Mouse (Mus musculus) neural tube, embryonic 13.5 days (tissue): ENCODE measurements around the gene Irf3. TPM values are rescaled to one million over a fixed set of nuclear protein-coding genes. Genes with fewer than 3 reads are reported as not detected.
A peak's percentile ranks its signal among the peaks of the same experiment; 100 is the strongest.
"Not testable (repeated sequence)": the region's sequence is repeated elsewhere in the genome, so short reads cannot be mapped to it uniquely, and the experiment has no call there.

Experiments
- ATAC-seq: fragments of 200-750 bp; cut with Nextera tagmentation; 2 replicates; pipeline ENCODE4 v1.8.0; 2017; ENCODE audit warnings: low read depth, mild to moderate bottlenecking, moderate TSS enrichment, moderate library complexity
- H3K27ac ChIP-seq: fragments of 300-500 bp; sonication (generic); replicated peaks from 2 replicates; pipeline ENCODE4 v1.5.1; 2015; ENCODE audit warnings: moderate library complexity, mild to moderate bottlenecking, inconsistent platforms
- H3K27me3 ChIP-seq: fragments of 300-500 bp; sonication (generic); 2 replicates; pipeline ENCODE4 v1.6.1; 2015; ENCODE audit warnings: mild to moderate bottlenecking, inconsistent platforms
- H3K36me3 ChIP-seq: fragments of 300-500 bp; sonication (generic); 2 replicates; pipeline ENCODE4 v1.6.1; 2015; ENCODE audit warnings: mild to moderate bottlenecking, inconsistent platforms
- H3K4me1 ChIP-seq: fragments of 300-500 bp; sonication (generic); replicated peaks from 2 replicates; pipeline ENCODE4 v1.6.1; 2015; ENCODE audit warnings: inconsistent platforms
- H3K4me2 ChIP-seq: fragments of 300-500 bp; sonication (generic); 2 replicates; pipeline ENCODE4 v1.6.1; 2015; ENCODE audit warnings: inconsistent platforms, mild to moderate bottlenecking, moderate library complexity
- H3K4me3 ChIP-seq: fragments of 300-500 bp; sonication (generic); 2 replicates; pipeline ENCODE4 v1.5.1; 2015; ENCODE audit warnings: mild to moderate bottlenecking, inconsistent platforms
- H3K9ac ChIP-seq: fragments of 300-500 bp; sonication (generic); 2 replicates; pipeline ENCODE4 v1.6.1; 2015; ENCODE audit warnings: moderate library complexity, mild to moderate bottlenecking, inconsistent platforms
- H3K9me3 ChIP-seq: fragments of 300-500 bp; sonication (generic); 2 replicates; pipeline ENCODE4 v1.6.1; 2016; ENCODE audit warnings: inconsistent platforms
- WGBS: fragments of 180-500 bp; shearing (Covaris S2); methylation state at CpG from one replicate; pipeline ENCODE4 v1.1.7; 2015; 5-methylcytosine and 5-hydroxymethylcytosine counted together
- polyA plus RNA-seq: library from polyadenylated mRNA; unstranded; fragments of >200 nt; fragmentation: Nextera tagmentation; extraction: Ambion mirVana; gene quantifications from 2 replicates; pipeline ENCODE4 v1.2.1, GENCODE M21; 2015

Gene Irf3
- polyA plus RNA-seq, 1 experiment from 2014 or later, result 67.3 TPM

DNA sequence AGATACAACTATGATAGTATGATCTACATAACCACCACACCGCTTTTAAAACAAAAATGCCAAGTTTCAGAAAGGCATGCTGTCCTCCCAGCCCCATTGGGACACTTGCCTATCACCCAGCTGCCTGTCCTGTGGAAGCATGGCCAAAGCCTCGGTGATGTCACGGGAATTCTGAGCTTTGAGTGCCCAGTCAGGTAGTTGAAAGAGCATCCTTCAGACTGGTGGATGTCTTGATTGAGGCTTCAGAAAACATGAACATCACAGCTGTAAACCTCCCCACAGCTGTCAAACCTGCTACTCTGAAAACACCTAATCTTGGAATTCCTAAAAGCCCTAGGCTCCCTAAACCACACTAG, 16.6 kb downstream of the Irf3 start:
- Histone ChIP-seq H3K4me3 (no peak overlapping the region), H3K9ac (no peak overlapping the region), H3K4me1 (peaks cover 50% of the 10 kb centered on the region), H3K27ac (no peak overlapping the region), H3K9me3 (no peaks in the 10 kb centered on the region), H3K36me3 (peaks cover 44% of the 10 kb centered on the region), H3K4me2 (peak overlapping the region; percentile 77; the same call in 1 of the 2 replicates), H3K27me3 (no peaks in the 10 kb centered on the region)
- WGBS, result 96% methylated on average over 3 of the region's 3 CpGs
- ATAC-seq, result no peak

DNA sequence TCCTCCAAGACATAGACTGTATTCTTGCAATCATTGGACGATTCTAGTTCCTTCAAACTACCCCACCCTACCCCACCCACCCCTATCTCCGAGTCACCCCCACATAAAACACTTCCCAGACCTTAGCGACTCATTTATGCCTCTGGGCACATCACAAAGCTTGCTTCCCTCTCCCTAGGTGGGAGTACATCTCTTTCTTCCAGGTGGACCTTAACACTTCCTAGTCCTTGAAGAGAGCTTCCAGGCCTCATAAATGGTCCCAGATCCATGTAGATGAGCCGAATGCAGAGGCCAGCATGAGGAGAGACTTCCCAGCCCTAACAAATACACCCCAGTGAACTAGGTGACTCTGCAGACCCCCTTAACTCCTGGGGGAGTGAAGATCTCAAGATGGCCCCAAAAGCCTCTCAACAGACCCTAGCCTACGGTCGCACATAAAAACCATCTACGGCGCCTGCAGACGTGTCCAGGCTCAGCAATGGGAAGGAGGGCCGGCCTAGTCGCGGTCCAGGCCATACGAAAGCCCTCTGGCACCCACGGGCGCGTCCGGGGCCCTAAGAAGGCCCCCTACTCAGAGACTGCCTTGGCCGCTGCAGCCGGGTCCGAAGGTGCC, 18.0 kb downstream of the Irf3 start:
- peak overlapping the region; percentile 80 for H3K4me3 ChIP-seq
- H3K27me3 ChIP-seq, result no peaks in the 10 kb centered on the region
- no peak for ATAC-seq
- 3% methylated on average over 20 of the region's 20 CpGs for WGBS
- H3K9me3 ChIP-seq, result no peaks in the 10 kb centered on the region
- peak overlapping the region; percentile 83 for H3K27ac ChIP-seq
- peaks cover 51% of the 10 kb centered on the region for H3K4me1 ChIP-seq
- peaks cover 31% of the 10 kb centered on the region for H3K36me3 ChIP-seq
- peak overlapping the region; percentile 77 for H3K4me2 ChIP-seq
- peak overlapping the region; percentile 87 for H3K9ac ChIP-seq

DNA sequence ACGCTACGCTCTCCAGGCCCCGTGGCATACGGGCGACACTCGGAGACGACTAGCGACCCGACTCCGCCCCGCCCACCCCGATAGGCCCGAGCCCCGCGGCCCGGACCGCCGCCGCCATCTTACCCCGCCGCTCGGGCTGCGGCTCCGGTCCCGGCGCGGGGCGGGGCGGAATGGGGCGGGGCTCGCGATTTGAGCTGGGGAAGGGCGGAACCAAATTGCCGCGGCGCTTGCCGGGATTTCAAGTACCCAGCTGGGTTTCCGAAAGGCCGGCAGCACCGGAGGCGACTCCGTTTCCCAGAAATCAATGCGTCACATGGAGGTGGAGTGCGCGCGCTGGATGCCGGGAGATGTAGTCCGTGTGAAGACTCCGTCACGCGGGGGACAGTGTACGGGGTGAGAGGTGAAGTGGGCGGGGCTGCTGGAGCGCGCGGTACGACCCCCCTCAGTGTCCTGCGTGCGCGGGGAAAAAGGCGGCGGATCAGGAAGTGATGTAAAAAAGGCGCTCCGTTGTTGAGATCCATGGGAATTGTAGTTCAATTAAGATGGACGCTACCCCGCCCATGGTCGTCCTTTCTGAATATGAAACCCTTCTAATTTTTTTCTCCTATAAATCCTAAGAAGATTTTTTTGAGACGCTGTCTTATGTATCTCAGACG, 18.6 kb downstream of the Irf3 start, which contains the start of gene Scaf1:
Gene Scaf1 (minus strand): TSS at position 407 of the 656 bp plus-strand sequence.
- peak within 1 kb of the TSS; percentile 87 for H3K9ac ChIP-seq
- ATAC-seq, result peak; percentile 94
- peaks cover 25% of the 10 kb centered on the region for H3K36me3 ChIP-seq
- peak within 1 kb of the TSS; percentile 90 for H3K27ac ChIP-seq
- under 1% methylated on average over 67 of the region's 69 CpGs for WGBS
- peaks cover 51% of the 10 kb centered on the region for H3K4me1 ChIP-seq
- H3K9me3 ChIP-seq, result no peaks in the 10 kb centered on the region
- no peaks in the 10 kb centered on the region for H3K27me3 ChIP-seq
- H3K4me3 ChIP-seq, result peak within 1 kb of the TSS; percentile 80
- peak within 1 kb of the TSS; percentile 78 for H3K4me2 ChIP-seq

DNA sequence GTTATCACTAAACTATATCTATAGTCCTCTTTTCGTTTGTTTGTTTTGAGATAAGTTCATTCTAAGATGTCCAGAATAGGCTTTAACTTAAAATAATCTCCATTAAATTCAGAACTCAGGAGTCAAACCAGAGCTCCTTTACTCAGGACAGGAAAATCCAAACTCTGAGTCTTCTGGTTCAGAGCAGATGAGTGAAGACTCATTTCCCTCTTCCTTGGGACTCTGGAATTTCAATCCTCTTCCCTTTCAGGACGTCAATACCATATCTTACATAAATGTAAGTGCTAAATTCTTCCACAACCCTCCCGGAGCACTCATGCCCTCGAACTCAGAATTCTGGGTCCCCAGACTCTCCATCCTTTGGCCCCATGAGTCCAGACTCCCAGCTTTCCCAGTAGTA, 19.3 kb downstream of the Irf3 start:
- Histone ChIP-seq H3K27me3 (no peaks in the 10 kb centered on the region), H3K9ac (peak overlapping the region; percentile 60), H3K4me3 (peak overlapping the region; percentile 80), H3K27ac (peak overlapping the region; percentile 90), H3K36me3 (peaks cover 19% of the 10 kb centered on the region), H3K4me1 (peaks cover 51% of the 10 kb centered on the region), H3K9me3 (no peaks in the 10 kb centered on the region), H3K4me2 (peak overlapping the region; percentile 78)
- 4% methylated on average over 4 of the region's 4 CpGs for WGBS
- no peak for ATAC-seq

DNA sequence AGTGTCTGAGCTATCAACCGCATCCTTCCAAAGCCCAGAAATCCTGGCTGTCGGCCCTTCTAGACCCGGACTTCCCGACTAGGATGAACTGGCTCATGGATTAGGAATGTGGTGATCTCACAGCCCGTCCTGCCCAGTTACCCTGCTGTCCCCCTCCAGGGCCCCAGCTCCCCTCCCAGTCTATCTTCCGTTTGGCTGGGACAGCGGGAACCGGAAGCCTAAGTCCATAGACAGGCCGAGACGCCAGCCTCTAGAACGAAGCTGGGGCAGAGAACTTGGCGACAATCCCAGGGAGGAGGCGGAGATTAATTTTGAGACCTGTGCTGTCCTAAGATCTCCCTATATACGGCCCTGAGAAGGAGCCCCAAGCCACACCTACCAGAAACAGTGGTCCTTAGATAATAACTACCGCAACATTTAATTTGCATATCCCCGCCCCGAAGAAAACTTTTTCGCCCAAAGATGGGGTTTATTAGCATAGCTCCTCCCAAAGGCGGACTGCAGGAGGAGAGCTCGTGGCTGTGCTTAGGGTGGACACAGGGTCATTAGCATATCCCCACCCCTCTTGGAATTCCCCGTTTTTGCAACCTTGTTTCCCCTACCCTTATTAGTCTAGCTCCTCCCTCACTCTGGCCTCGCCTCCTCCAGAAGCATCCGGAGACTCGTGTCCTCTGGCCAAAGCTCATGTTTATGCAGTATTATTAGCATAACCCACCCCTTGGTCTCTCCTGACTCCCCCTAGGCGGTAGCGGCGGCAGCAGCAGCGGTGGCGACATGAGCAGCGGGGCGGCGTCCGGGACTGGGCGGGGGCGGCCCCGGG, 20.0 kb downstream of the Irf3 start, which contains the start of gene Rras:
Gene Rras (plus strand): TSS at position 720 of the 820 bp plus-strand sequence.
- H3K27ac ChIP-seq, result peak within 1 kb of the TSS; percentile 90
- under 1% methylated on average over 36 of the region's 36 CpGs for WGBS
- peaks cover 12% of the 10 kb centered on the region for H3K36me3 ChIP-seq
- peak within 1 kb of the TSS; percentile 80 for H3K4me3 ChIP-seq
- H3K4me2 ChIP-seq, result peak within 1 kb of the TSS; percentile 78
- no peaks in the 10 kb centered on the region for H3K27me3 ChIP-seq
- ATAC-seq, result peak; percentile 79
- no peaks in the 10 kb centered on the region for H3K9me3 ChIP-seq
- peak within 1 kb of the TSS; percentile 73 for H3K9ac ChIP-seq
- peaks cover 51% of the 10 kb centered on the region for H3K4me1 ChIP-seq

DNA sequence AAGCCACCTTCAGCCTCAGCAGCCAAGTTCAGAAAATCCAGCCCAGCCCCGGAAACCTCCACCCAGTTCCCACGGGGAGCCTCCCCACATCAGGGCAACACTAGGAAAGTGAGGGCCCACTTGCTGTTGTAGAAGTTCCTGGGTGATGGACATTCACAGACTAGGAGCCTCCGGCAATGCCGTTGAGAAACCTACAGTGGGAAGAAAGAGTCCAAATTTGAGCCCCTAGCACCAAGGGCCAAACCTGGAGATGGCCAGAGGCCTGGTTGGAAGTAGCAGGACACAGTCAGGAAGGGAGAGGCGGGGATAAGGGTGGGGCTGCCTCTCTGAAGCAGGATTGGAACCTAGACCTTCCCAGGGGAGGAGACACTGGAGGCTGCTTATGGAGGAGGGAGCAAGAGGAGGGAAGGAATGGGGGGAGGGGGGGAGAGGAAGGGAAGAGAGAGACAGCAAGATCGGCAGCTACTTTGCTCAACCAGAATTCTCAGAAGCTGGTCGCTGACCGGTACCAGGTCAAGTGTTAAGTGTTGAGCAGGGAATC, 21.7 kb downstream of the Irf3 start:
- H3K4me2 ChIP-seq, result peak overlapping the region; percentile 78
- no peak overlapping the region for H3K27ac ChIP-seq
- ATAC-seq, result no peak
- H3K9ac ChIP-seq, result 0 out of 2 replicates have a peak overlapping the region, but pooled peaks have one; percentile 73
- no peak overlapping the region; the same call in 1 of the 2 replicates for H3K4me3 ChIP-seq
- H3K27me3 ChIP-seq, result no peaks in the 10 kb centered on the region
- H3K4me1 ChIP-seq, result peaks cover 38% of the 10 kb centered on the region
- no peaks in the 10 kb centered on the region for H3K9me3 ChIP-seq
- no peaks in the 10 kb centered on the region for H3K36me3 ChIP-seq
- WGBS, result 43% methylated on average over 8 of the region's 8 CpGs

DNA sequence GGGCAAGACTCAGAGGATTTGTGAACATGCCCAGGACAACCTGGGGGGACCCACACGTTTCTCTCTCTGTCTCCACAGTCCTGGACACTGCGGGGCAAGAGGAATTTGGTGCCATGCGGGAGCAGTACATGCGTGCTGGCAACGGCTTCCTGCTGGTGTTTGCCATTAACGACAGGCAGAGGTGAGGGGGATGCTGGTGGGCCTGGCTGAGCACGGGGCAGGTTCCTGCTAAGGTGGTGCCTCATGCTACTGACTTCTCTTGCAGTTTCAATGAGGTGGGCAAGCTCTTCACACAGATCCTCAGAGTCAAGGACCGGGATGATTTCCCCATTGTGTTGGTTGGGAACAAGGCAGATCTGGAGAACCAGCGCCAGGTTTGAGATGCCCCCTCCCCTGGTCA, 22.8 kb downstream of the Irf3 start:
- Histone ChIP-seq H3K27ac (no peak overlapping the region), H3K36me3 (no peaks in the 10 kb centered on the region), H3K4me2 (no peak overlapping the region), H3K4me3 (no peak overlapping the region), H3K4me1 (peaks cover 28% of the 10 kb centered on the region), H3K27me3 (no peaks in the 10 kb centered on the region), H3K9ac (no peak overlapping the region), H3K9me3 (no peaks in the 10 kb centered on the region)
- no peak for ATAC-seq
- 82% methylated on average over 9 of the region's 9 CpGs for WGBS

DNA sequence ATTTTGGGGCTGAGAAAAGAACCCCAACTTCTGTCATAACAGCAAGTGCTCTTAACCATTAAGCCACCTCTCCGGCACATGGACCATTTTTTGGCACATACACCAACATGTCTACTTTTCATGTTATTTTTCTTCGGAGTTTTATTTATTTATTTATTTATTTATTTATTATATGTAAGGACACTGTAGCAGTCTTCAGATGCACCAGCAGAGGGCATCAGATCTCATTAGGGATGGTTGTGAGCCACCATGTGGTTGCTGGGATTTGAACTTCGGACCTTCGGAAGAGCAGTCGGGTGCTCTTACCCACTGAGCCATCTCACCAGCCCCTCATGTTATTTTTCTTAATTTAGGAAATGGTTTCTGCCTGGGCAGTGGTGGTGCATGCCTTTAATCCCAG, 26.3 kb downstream of the Irf3 start:
- not testable (repeated sequence) for H3K27me3 ChIP-seq, ATAC-seq, H3K4me2 ChIP-seq, H3K27ac ChIP-seq, H3K4me3 ChIP-seq, H3K9me3 ChIP-seq, H3K9ac ChIP-seq
- peaks cover 22% of the 10 kb centered on the region for H3K36me3 ChIP-seq
- 74% methylated on average over 5 of the region's 5 CpGs for WGBS
- peaks cover 20% of the 10 kb centered on the region for H3K4me1 ChIP-seq

DNA sequence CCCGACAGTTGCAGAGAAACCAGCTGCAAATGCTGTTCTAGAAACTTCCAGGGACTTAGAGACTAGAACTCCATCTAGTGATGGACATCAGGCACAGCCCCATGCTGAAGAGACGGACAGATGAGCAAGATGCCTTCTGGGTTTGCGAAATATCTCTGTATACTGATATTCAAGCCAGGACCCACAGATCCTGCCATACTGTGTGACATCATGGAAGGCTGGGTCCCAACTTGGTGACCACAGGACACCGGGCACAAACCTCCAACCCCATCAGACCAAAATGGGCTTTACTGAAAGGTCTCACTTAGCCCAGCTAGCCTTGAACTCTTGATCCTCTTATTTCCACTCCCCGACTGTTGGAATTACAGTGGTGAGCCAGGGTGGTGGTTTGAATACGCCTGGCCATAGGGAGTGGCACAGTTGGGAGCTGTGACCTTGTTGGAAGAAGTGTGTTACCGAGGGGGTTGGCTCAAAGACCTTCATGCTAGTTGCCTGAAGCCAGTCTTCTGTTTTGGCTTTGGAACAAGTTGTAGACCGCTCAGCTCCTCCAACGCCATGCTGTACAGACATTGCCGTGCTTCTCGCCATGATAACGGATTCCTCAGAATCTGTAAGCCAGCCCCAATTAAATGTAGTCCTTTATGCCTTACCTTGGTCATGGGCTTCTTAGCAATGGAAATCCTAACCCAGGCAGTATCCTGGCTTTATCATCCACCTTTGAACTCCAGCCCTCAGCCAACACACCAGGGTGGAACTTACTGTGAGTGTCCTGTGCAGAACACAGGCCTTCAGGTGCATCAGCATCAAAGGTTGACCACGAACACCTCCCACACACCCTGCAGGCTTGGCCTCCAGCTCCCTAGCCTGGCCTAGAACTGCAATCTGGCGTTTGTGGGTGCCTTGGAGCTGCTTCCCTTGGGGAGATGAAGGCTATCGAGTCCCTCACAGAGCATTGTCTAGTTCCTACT, 27.1 kb downstream of the Irf3 start:
- Histone ChIP-seq H3K4me2 (no peak overlapping the region), H3K27me3 (no peaks in the 10 kb centered on the region), H3K4me3 (no peak overlapping the region), H3K9me3 (no peaks in the 10 kb centered on the region), H3K4me1 (peaks cover 16% of the 10 kb centered on the region), H3K9ac (no peak overlapping the region), H3K36me3 (peaks cover 30% of the 10 kb centered on the region), H3K27ac (peak overlapping the region; percentile 56; the same call in 1 of the 2 replicates)
- WGBS, result 90% methylated on average over 15 of the region's 15 CpGs
- no peak for ATAC-seq

DNA sequence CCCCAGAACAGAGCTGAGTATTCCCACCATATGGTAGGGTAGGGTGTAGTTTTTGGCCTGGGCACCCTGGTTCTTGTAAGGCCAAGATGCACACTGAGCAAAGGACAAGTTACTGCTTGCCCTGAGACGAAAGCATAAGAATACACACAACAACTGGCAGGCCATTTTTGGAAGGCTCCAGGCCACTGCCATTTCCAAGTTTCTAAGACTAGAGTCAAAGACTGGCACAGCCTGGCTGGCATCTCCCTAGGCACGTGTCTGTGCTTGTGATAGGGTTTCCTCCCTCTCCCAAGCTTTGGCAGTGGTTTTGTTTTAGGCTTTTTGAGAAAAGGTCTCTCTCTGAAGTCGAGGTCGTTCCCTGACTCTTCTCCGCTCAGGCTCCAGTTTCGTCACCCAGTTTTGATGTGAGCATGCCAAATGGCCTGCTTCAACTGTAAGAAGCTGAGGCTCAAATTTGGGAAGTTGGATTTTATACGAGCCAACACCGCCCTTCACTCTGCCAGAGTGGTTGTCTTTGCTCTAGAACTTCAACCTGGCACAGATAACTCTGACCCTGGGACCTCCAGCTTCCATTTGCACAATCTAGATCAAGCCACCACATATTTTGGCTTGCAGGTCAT, 28.3 kb downstream of the Irf3 start:
- Histone ChIP-seq H3K4me3 (no peak overlapping the region), H3K27ac (peak overlapping the region; percentile 56; the same call in 1 of the 2 replicates), H3K4me1 (peaks cover 16% of the 10 kb centered on the region), H3K27me3 (no peaks in the 10 kb centered on the region), H3K9ac (no peak overlapping the region), H3K4me2 (no peak overlapping the region), H3K9me3 (no peaks in the 10 kb centered on the region), H3K36me3 (peaks cover 42% of the 10 kb centered on the region)
- ATAC-seq, result no peak
- 86% methylated on average over 8 of the region's 8 CpGs for WGBS

DNA sequence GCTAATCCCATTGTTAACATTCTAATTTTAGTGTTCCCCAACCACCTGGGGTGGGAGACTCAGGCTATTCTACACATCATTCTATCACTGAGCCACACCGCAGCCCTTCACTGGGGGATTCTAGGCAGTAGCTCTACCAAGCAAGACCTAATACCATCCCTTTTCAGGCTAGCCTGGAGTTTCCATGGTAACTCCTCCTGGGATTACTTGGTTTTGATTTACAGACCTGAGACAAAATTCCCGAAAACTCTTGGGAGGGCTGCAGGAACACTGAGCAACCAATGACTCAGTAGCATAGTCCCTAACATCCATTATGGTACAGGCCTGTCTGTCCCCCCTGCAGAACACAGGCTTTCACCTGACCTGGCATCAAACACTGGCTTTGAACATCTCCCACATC, 28.8 kb downstream of the Irf3 start:
- Histone ChIP-seq H3K9me3 (no peaks in the 10 kb centered on the region), H3K4me3 (no peak overlapping the region), H3K27me3 (no peaks in the 10 kb centered on the region), H3K9ac (no peak overlapping the region), H3K4me1 (peaks cover 16% of the 10 kb centered on the region), H3K36me3 (peaks cover 47% of the 10 kb centered on the region), H3K4me2 (no peak overlapping the region), H3K27ac (peak overlapping the region; percentile 56)
- 33% methylated on average over 2 of the region's 2 CpGs for WGBS
- 0 out of 2 replicates have a peak, but pooled peaks have one; percentile 41 for ATAC-seq
